Mouse (Mus musculus) c-Kit-positive CD71-positive TER-119-positive erythroid progenitor cells, embryonic 14.5 days (primary cell): ENCODE results near the gene Mycbp2.

Experiments used
- DNase-seq: peaks from one replicate; pipeline ENCODE4 v3.0.0-alpha.2; 2013; ENCODE audit warnings: low spot score

The Mycbp2 gene

GRCm38 (mm10) chr14:103258745-103259144 is 87.9 kb downstream of the Mycbp2 start:
- no peak for DNase-seq

- no peak for DNase-seq
Measured at GRCm38 (mm10) chr14:103256866-103257265, 89.7 kb downstream of the Mycbp2 start.

- no peak for DNase-seq
Measured at GRCm38 (mm10) chr14:103254311-103254710, 92.3 kb downstream of the Mycbp2 start.

- no peak for DNase-seq
Measured at GRCm38 (mm10) chr14:103242020-103242419, 104.6 kb downstream of the Mycbp2 start.

- no peak for DNase-seq
Measured at GRCm38 (mm10) chr14:103234770-103235169, 111.8 kb downstream of the Mycbp2 start.

GRCm38 (mm10) chr14:103233640-103234593 is 112.7 kb downstream of the Mycbp2 start:
- no peak for DNase-seq

- no peak for DNase-seq
Measured at GRCm38 (mm10) chr14:103222356-103222755, 124.3 kb downstream of the Mycbp2 start.

- no peak for DNase-seq
Measured at GRCm38 (mm10) chr14:103221751-103222150, 124.9 kb downstream of the Mycbp2 start.

- DNase-seq = no peak
Measured at GRCm38 (mm10) chr14:103216331-103216730, 130.3 kb downstream of the Mycbp2 start.

GRCm38 (mm10) chr14:103186658-103187057 is 160.0 kb downstream of the Mycbp2 start:
- DNase-seq = no peak

GRCm38 (mm10) chr14:103186076-103186475 is 160.5 kb downstream of the Mycbp2 start:
- DNase-seq = no peak

GRCm38 (mm10) chr14:103180096-103180495 is 166.5 kb downstream of the Mycbp2 start:
- DNase-seq = no peak

- DNase-seq = no peak
Measured at GRCm38 (mm10) chr14:103162923-103163322, 183.7 kb downstream of the Mycbp2 start.

- no peak for DNase-seq
Measured at GRCm38 (mm10) chr14:103155685-103156084, 190.9 kb downstream of the Mycbp2 start.

GRCm38 (mm10) chr14:103150139-103150538 is 196.5 kb downstream of the Mycbp2 start:
- DNase-seq = no peak

GRCm38 (mm10) chr14:103131991-103132390 is 214.6 kb downstream of the Mycbp2 start:
- DNase-seq = peak; percentile 45

- DNase-seq = no peak
Measured at GRCm38 (mm10) chr14:103125756-103126155, 220.9 kb downstream of the Mycbp2 start.

GRCm38 (mm10) chr14:103114994-103115670 is 231.5 kb downstream of the Mycbp2 start:
- peak; percentile 23 for DNase-seq

- DNase-seq = no peak
Measured at GRCm38 (mm10) chr14:103112606-103113363, 233.8 kb downstream of the Mycbp2 start.

- no peak for DNase-seq
Measured at GRCm38 (mm10) chr14:103109971-103110370, 236.6 kb downstream of the Mycbp2 start.

- no peak for DNase-seq
Measured at GRCm38 (mm10) chr14:103106301-103106700, 240.3 kb downstream of the Mycbp2 start.

- DNase-seq = no peak
Measured at GRCm38 (mm10) chr14:103102731-103103335, 243.8 kb downstream of the Mycbp2 start.
